Mouse (Mus musculus): ENCODE data around the gene Nenf. TPM values are rescaled to one million over a fixed set of nuclear protein-coding genes. Genes with fewer than 3 reads are reported as not detected.

Nenf gene
- polyA plus RNA-seq, 1 experiment from 2014 or later: 125 TPM

GRCm38 (mm10) chr1:191349486-191350037, 31.6 kb upstream of the Nenf start:
- ATAC-seq (ENCODE audit: low FRiP score, low TSS enrichment): no peak
- 88% methylated on average over 23 of the region's 23 CpGs for WGBS
- no peaks in the 10 kb centered on the region for H3K4me1 ChIP-seq (ENCODE audit: control insufficient read depth, insufficient read depth, low read length)
- H3K4me3 ChIP-seq (replicated peaks; ENCODE audit: low read depth, low read length): no peak overlapping the region
- H3K9me3 ChIP-seq (ENCODE audit: control insufficient read depth, low read length): no peaks in the 10 kb centered on the region
- no peak overlapping the region for H3K9ac ChIP-seq (replicated peaks; ENCODE audit: low read length)
- H3K36me3 ChIP-seq (ENCODE audit: control insufficient read depth, insufficient read depth, low read length): peaks cover 86% of the 10 kb centered on the region
- no peak overlapping the region for H3K4me2 ChIP-seq (ENCODE audit: low read length)
- DNase-seq: no peak
- no peak overlapping the region for H3K27ac ChIP-seq (replicated peaks; ENCODE audit: low read depth, low read length)
- H3K27me3 ChIP-seq (ENCODE audit: control insufficient read depth, insufficient read depth, low read length): no peaks in the 10 kb centered on the region

GRCm38 (mm10) chr1:191348996-191349395, 31.0 kb upstream of the Nenf start:
- no peak overlapping the region for H3K9ac ChIP-seq (replicated peaks; ENCODE audit: low read length)
- peaks cover 81% of the 10 kb centered on the region for H3K36me3 ChIP-seq (ENCODE audit: control insufficient read depth, insufficient read depth, low read length)
- H3K4me3 ChIP-seq (replicated peaks; ENCODE audit: low read depth, low read length): no peak overlapping the region
- ATAC-seq (ENCODE audit: low FRiP score, low TSS enrichment) (no peak), DNase-seq (no peak)
- H3K4me2 ChIP-seq (ENCODE audit: low read length): no peak overlapping the region
- no peaks in the 10 kb centered on the region for H3K4me1 ChIP-seq (ENCODE audit: control insufficient read depth, insufficient read depth, low read length)
- H3K27me3 ChIP-seq (ENCODE audit: control insufficient read depth, insufficient read depth, low read length): no peaks in the 10 kb centered on the region
- H3K9me3 ChIP-seq (ENCODE audit: control insufficient read depth, low read length): no peaks in the 10 kb centered on the region
- H3K27ac ChIP-seq (replicated peaks; ENCODE audit: low read depth, low read length): no peak overlapping the region
- WGBS: 63% methylated on average over 5 of the region's 5 CpGs

- Histone ChIP-seq H3K27me3 (ENCODE audit: control insufficient read depth, insufficient read depth, low read length) (no peaks in the 10 kb centered on the region), H3K4me1 (ENCODE audit: control insufficient read depth, insufficient read depth, low read length) (no peaks in the 10 kb centered on the region), H3K9me3 (ENCODE audit: control insufficient read depth, low read length) (no peaks in the 10 kb centered on the region), H3K4me2 (ENCODE audit: low read length) (no peak overlapping the region), H3K36me3 (ENCODE audit: control insufficient read depth, insufficient read depth, low read length) (peaks cover 81% of the 10 kb centered on the region), H3K9ac (replicated peaks; ENCODE audit: low read length) (no peak overlapping the region), H3K4me3 (replicated peaks; ENCODE audit: low read depth, low read length) (no peak overlapping the region), H3K27ac (replicated peaks; ENCODE audit: low read depth, low read length) (no peak overlapping the region)
- no peak for DNase-seq
- WGBS: 90% methylated on average over 2 of the region's 2 CpGs
- ATAC-seq (ENCODE audit: low FRiP score, low TSS enrichment): no peak
Observed at GRCm38 (mm10) chr1:191348592-191348991, 30.6 kb upstream of the Nenf start.

GRCm38 (mm10) chr1:191347602-191348001, 29.6 kb upstream of the Nenf start:
- H3K9me3 ChIP-seq (ENCODE audit: control insufficient read depth, low read length): no peaks in the 10 kb centered on the region
- H3K27me3 ChIP-seq (ENCODE audit: control insufficient read depth, insufficient read depth, low read length): no peaks in the 10 kb centered on the region
- no peaks in the 10 kb centered on the region for H3K4me1 ChIP-seq (ENCODE audit: control insufficient read depth, insufficient read depth, low read length)
- no peak for DNase-seq
- 95% methylated on average over 8 of the region's 8 CpGs for WGBS
- no peak overlapping the region for H3K4me2 ChIP-seq (ENCODE audit: low read length)
- no peak overlapping the region for H3K4me3 ChIP-seq (replicated peaks; ENCODE audit: low read depth, low read length)
- no peak overlapping the region for H3K27ac ChIP-seq (replicated peaks; ENCODE audit: low read depth, low read length)
- H3K9ac ChIP-seq (replicated peaks; ENCODE audit: low read length): no peak overlapping the region
- H3K36me3 ChIP-seq (ENCODE audit: control insufficient read depth, insufficient read depth, low read length): peaks cover 84% of the 10 kb centered on the region
- no peak for ATAC-seq (ENCODE audit: low FRiP score, low TSS enrichment)

- no peak overlapping the region for H3K9ac ChIP-seq (replicated peaks; ENCODE audit: low read length)
- DNase-seq (no peak), ATAC-seq (ENCODE audit: low FRiP score, low TSS enrichment) (no peak)
- H3K4me1 ChIP-seq (ENCODE audit: control insufficient read depth, insufficient read depth, low read length): no peaks in the 10 kb centered on the region
- 91% methylated on average over 4 of the region's 4 CpGs for WGBS
- H3K4me3 ChIP-seq (replicated peaks; ENCODE audit: low read depth, low read length): no peak overlapping the region
- no peak overlapping the region for H3K27ac ChIP-seq (replicated peaks; ENCODE audit: low read depth, low read length)
- no peaks in the 10 kb centered on the region for H3K9me3 ChIP-seq (ENCODE audit: control insufficient read depth, low read length)
- H3K36me3 ChIP-seq (ENCODE audit: control insufficient read depth, insufficient read depth, low read length): peaks cover 76% of the 10 kb centered on the region
- no peak overlapping the region for H3K4me2 ChIP-seq (ENCODE audit: low read length)
- no peaks in the 10 kb centered on the region for H3K27me3 ChIP-seq (ENCODE audit: control insufficient read depth, insufficient read depth, low read length)
Observed at GRCm38 (mm10) chr1:191340530-191340929, 22.5 kb upstream of the Nenf start.

GRCm38 (mm10) chr1:191339876-191340275, 21.9 kb upstream of the Nenf start:
- DNase-seq: no peak
- 77% methylated on average over 2 of the region's 2 CpGs for WGBS
- no peaks in the 10 kb centered on the region for H3K27me3 ChIP-seq (ENCODE audit: control insufficient read depth, insufficient read depth, low read length)
- no peak overlapping the region for H3K9ac ChIP-seq (replicated peaks; ENCODE audit: low read length)
- no peak overlapping the region for H3K4me2 ChIP-seq (ENCODE audit: low read length)
- H3K27ac ChIP-seq (replicated peaks; ENCODE audit: low read depth, low read length): no peak overlapping the region
- H3K4me3 ChIP-seq (replicated peaks; ENCODE audit: low read depth, low read length): no peak overlapping the region
- H3K4me1 ChIP-seq (ENCODE audit: control insufficient read depth, insufficient read depth, low read length): no peaks in the 10 kb centered on the region
- no peak for ATAC-seq (ENCODE audit: low FRiP score, low TSS enrichment)
- H3K36me3 ChIP-seq (ENCODE audit: control insufficient read depth, insufficient read depth, low read length): peaks cover 69% of the 10 kb centered on the region
- no peaks in the 10 kb centered on the region for H3K9me3 ChIP-seq (ENCODE audit: control insufficient read depth, low read length)

GRCm38 (mm10) chr1:191334500-191334899, 16.5 kb upstream of the Nenf start:
- Histone ChIP-seq H3K27ac (replicated peaks; ENCODE audit: low read depth, low read length) (no peak overlapping the region), H3K36me3 (ENCODE audit: control insufficient read depth, insufficient read depth, low read length) (peaks cover 53% of the 10 kb centered on the region), H3K4me2 (ENCODE audit: low read length) (no peak overlapping the region), H3K4me1 (ENCODE audit: control insufficient read depth, insufficient read depth, low read length) (no peaks in the 10 kb centered on the region), H3K9ac (replicated peaks; ENCODE audit: low read length) (no peak overlapping the region), H3K4me3 (replicated peaks; ENCODE audit: low read depth, low read length) (no peak overlapping the region), H3K27me3 (ENCODE audit: control insufficient read depth, insufficient read depth, low read length) (no peaks in the 10 kb centered on the region), H3K9me3 (ENCODE audit: control insufficient read depth, low read length) (no peaks in the 10 kb centered on the region)
- 76% methylated on average over 5 of the region's 5 CpGs for WGBS
- ATAC-seq (ENCODE audit: low FRiP score, low TSS enrichment): no peak
- DNase-seq: no peak

GRCm38 (mm10) chr1:191330356-191330755, 12.4 kb upstream of the Nenf start:
- Histone ChIP-seq H3K36me3 (ENCODE audit: control insufficient read depth, insufficient read depth, low read length) (peaks cover 32% of the 10 kb centered on the region), H3K27me3 (ENCODE audit: control insufficient read depth, insufficient read depth, low read length) (no peaks in the 10 kb centered on the region), H3K4me1 (ENCODE audit: control insufficient read depth, insufficient read depth, low read length) (peaks cover 22% of the 10 kb centered on the region), H3K4me3 (replicated peaks; ENCODE audit: low read depth, low read length) (no peak overlapping the region), H3K27ac (replicated peaks; ENCODE audit: low read depth, low read length) (no peak overlapping the region), H3K9me3 (ENCODE audit: control insufficient read depth, low read length) (no peaks in the 10 kb centered on the region), H3K4me2 (ENCODE audit: low read length) (no peak overlapping the region), H3K9ac (replicated peaks; ENCODE audit: low read length) (no peak overlapping the region)
- DNase-seq (no peak), ATAC-seq (ENCODE audit: low FRiP score, low TSS enrichment) (no peak)
- 86% methylated on average over 4 of the region's 4 CpGs for WGBS

- H3K9ac ChIP-seq (replicated peaks; ENCODE audit: low read length): 0 out of 2 replicates have a peak overlapping the region, but pooled peaks have one; percentile 6
- no peak for DNase-seq
- 78% methylated on average over 8 of the region's 8 CpGs for WGBS
Observed at GRCm38 (mm10) chr1:191328019-191328441, 10.0 kb upstream of the Nenf start.

More at GRCm38 (mm10) chr1:191328019-191328441, 10.0 kb upstream of the Nenf start:
- Histone ChIP-seq H3K27me3 (ENCODE audit: control insufficient read depth, insufficient read depth, low read length) (no peaks in the 10 kb centered on the region), H3K4me1 (ENCODE audit: control insufficient read depth, insufficient read depth, low read length) (peaks cover 22% of the 10 kb centered on the region), H3K4me3 (replicated peaks; ENCODE audit: low read depth, low read length) (no peak overlapping the region), H3K4me2 (ENCODE audit: low read length) (peak overlapping the region; percentile 82), H3K27ac (replicated peaks; ENCODE audit: low read depth, low read length) (no peak overlapping the region), H3K36me3 (ENCODE audit: control insufficient read depth, insufficient read depth, low read length) (peaks cover 23% of the 10 kb centered on the region), H3K9me3 (ENCODE audit: control insufficient read depth, low read length) (no peaks in the 10 kb centered on the region)
- no peak for ATAC-seq (ENCODE audit: low FRiP score, low TSS enrichment)
